Mouse (Mus musculus) CH12.LX (cell line): Measurements from ENCODE around the gene Htr1f. TPM values are rescaled to one million over a fixed set of nuclear protein-coding genes. Genes with fewer than 3 reads are reported as not detected.

Source experiments
- DNase-seq: peaks from one replicate; pipeline ENCODE4 v3.0.0-alpha.2; 2013; ENCODE audit errors: extremely low read depth
- H3K27ac ChIP-seq: 2 replicates; pipeline ENCODE4 v1.5.1; 2012; ENCODE audit warnings: low read depth, mild to moderate bottlenecking, control low read depth, moderate library complexity; ENCODE audit not compliant: insufficient read depth
- H3K27me3 ChIP-seq: replicated peaks from 2 replicates; pipeline ENCODE3; 2012; ENCODE audit warnings: inconsistent platforms
- H3K36me3 ChIP-seq, 2 experiments: replicated peaks in 1 of 2; 2 replicates each; pipeline versions ENCODE3 to v1.6.1; 2012; ENCODE audit warnings: inconsistent platforms in 1 of 2, low read length in 1 of 2, mild to moderate bottlenecking in 1 of 2, mixed read lengths in 1 of 2, moderate library complexity in 1 of 2; ENCODE audit not compliant: control insufficient read depth in 1 of 2, insufficient read depth in 1 of 2
- H3K4me1 ChIP-seq, 2 experiments: 2 replicates each; pipeline ENCODE4 v1.6.1; 2012; ENCODE audit warnings: inconsistent platforms in 1 of 2, moderate library complexity in 1 of 2; ENCODE audit not compliant: insufficient read depth in 2 of 2, control insufficient read depth in 1 of 2
- H3K4me2 ChIP-seq: 2 replicates; pipeline ENCODE4 v1.6.1; 2012; ENCODE audit warnings: low read depth, mild to moderate bottlenecking, control low read depth; ENCODE audit not compliant: poor library complexity, insufficient read depth, severe bottlenecking
- H3K4me3 ChIP-seq, 3 experiments: fragments of 150-350 bp in 1 of 3; sonication (generic) in 1 of 3; replicated peaks in 1 of 3; 2 replicates each; pipeline versions ENCODE3 to v1.5.1; 2011 to 2012; ENCODE audit warnings: low read depth in 2 of 3, low read length in 2 of 3, mild to moderate bottlenecking in 2 of 3, moderate library complexity in 2 of 3, control low read depth in 1 of 3, improper control_type of control experiment in 1 of 3, inconsistent platforms in 1 of 3, mixed read lengths in 1 of 3; ENCODE audit not compliant: poor library complexity in 1 of 3
- H3K79me2 ChIP-seq: replicated peaks from 2 replicates; pipeline ENCODE4 v1.6.1; 2012; ENCODE audit warnings: mild to moderate bottlenecking, moderate library complexity; ENCODE audit not compliant: control insufficient read depth, poor library complexity, insufficient read depth, severe bottlenecking; ENCODE audit errors: extremely low read depth
- H3K9ac ChIP-seq: 2 replicates; pipeline ENCODE4 v1.6.1; 2012; ENCODE audit warnings: low read depth, mild to moderate bottlenecking, control low read depth, moderate library complexity; ENCODE audit not compliant: insufficient read depth
- H3K9me3 ChIP-seq: replicated peaks from 2 replicates; pipeline ENCODE3; 2012; ENCODE audit warnings: low read length, inconsistent platforms, mixed read lengths
- CHD1 ChIP-seq: IDR thresholded peaks from 2 replicates; pipeline ENCODE4 v1.6.1; 2012; ENCODE audit warnings: low read depth, low read length, improper control_type of control experiment, inconsistent platforms
- CHD2 ChIP-seq: IDR thresholded peaks from 2 replicates; pipeline ENCODE4 v1.6.1; 2011; ENCODE audit warnings: low read length, improper control_type of control experiment
- CTCF ChIP-seq, 2 experiments: IDR thresholded peaks in 1 of 2; conservative IDR thresholded peaks in 1 of 2; 2 replicates each; pipeline ENCODE4 v1.5.1; 2011 to 2012; ENCODE audit warnings: low read depth in 2 of 2, low read length in 2 of 2, improper control_type of control experiment in 1 of 2, inconsistent platforms in 1 of 2, mild to moderate bottlenecking in 1 of 2, moderate library complexity in 1 of 2
- ELF1 ChIP-seq: IDR thresholded peaks from 2 replicates; pipeline ENCODE4 v1.6.1; 2014; ENCODE audit warnings: low read depth, mild to moderate bottlenecking, inconsistent platforms, low read length, improper control_type of control experiment
- ETS1 ChIP-seq: conservative IDR thresholded peaks from 2 replicates; pipeline ENCODE4 v1.6.1; 2012; ENCODE audit warnings: low read depth, mild to moderate bottlenecking, inconsistent platforms, low read length, improper control_type of control experiment, moderate library complexity
- GABPA ChIP-seq: IDR thresholded peaks from 2 replicates; pipeline ENCODE4 v1.6.1; 2012; ENCODE audit warnings: low read depth, low read length, improper control_type of control experiment, inconsistent platforms; ENCODE audit not compliant: insufficient replicate concordance
- JUND ChIP-seq: conservative IDR thresholded peaks from 2 replicates; pipeline ENCODE4 v1.6.1; 2011; ENCODE audit warnings: low read depth, low read length, improper control_type of control experiment
- KAT2A ChIP-seq: IDR thresholded peaks from 2 replicates; pipeline ENCODE4 v1.6.1; 2012; ENCODE audit warnings: low read length, improper control_type of control experiment, inconsistent platforms; ENCODE audit not compliant: insufficient replicate concordance
- MAX ChIP-seq: IDR thresholded peaks from 2 replicates; pipeline ENCODE4 v1.6.1; 2011; ENCODE audit warnings: low read length, improper control_type of control experiment
- MXI1 ChIP-seq: IDR thresholded peaks from 2 replicates; pipeline ENCODE4 v1.6.1; 2011; ENCODE audit warnings: mild to moderate bottlenecking, low read depth, low read length, improper control_type of control experiment
- MYC ChIP-seq: IDR thresholded peaks from 2 replicates; pipeline ENCODE4 v1.6.1; 2011; ENCODE audit warnings: low read depth, mild to moderate bottlenecking, improper control_type of control experiment, low read length
- NELFE ChIP-seq: IDR thresholded peaks from 2 replicates; pipeline ENCODE4 v1.6.1; 2011; ENCODE audit warnings: low read depth, low read length, improper control_type of control experiment
- RAD21 ChIP-seq: IDR thresholded peaks from 2 replicates; pipeline ENCODE4 v1.6.1; 2011; ENCODE audit warnings: low read depth, mild to moderate bottlenecking, low read length, improper control_type of control experiment, moderate library complexity
- RCOR1 ChIP-seq: conservative IDR thresholded peaks from 2 replicates; pipeline ENCODE4 v1.6.1; 2012; ENCODE audit warnings: low read depth, mild to moderate bottlenecking, inconsistent platforms, low read length, improper control_type of control experiment
- TCF12 ChIP-seq: IDR thresholded peaks from 2 replicates; pipeline ENCODE4 v1.6.1; 2014; ENCODE audit warnings: low read depth, mild to moderate bottlenecking, inconsistent platforms, low read length, improper control_type of control experiment
- UBTF ChIP-seq: IDR thresholded peaks from 2 replicates; pipeline ENCODE4 v1.6.1; 2012; ENCODE audit warnings: low read depth, mild to moderate bottlenecking, inconsistent platforms, low read length, improper control_type of control experiment, moderate library complexity
- USF1 ChIP-seq: IDR thresholded peaks from 2 replicates; pipeline ENCODE4 v1.6.1; 2014; ENCODE audit warnings: low read depth, mild to moderate bottlenecking, inconsistent platforms, low read length, improper control_type of control experiment
- ZKSCAN1 ChIP-seq: IDR thresholded peaks from 2 replicates; pipeline ENCODE4 v1.6.1; 2012; ENCODE audit warnings: low read depth, inconsistent platforms, low read length, improper control_type of control experiment, borderline replicate concordance
- dilution Hi-C: fragments of 300-500 bp; cut with MboI; formaldehyde crosslinking; loops from 2 replicates; pipeline ENCODE4 v1.14.3; 2020; ENCODE audit warnings: low sequenced_read_pairs; ENCODE audit not compliant: extremely low pct_unique_long_range_greater_than_20kb, extremely low pct_ligation_motif_present
- in situ Hi-C: fragments of 300-500 bp; cut with MboI; formaldehyde crosslinking; loops from 3 replicates; pipeline ENCODE4 v1.14.3; 2019; ENCODE audit warnings: low sequenced_read_pairs, low pct_ligation_motif_present, low pct_unique_long_range_greater_than_20kb, mixed read lengths
- polyA plus RNA-seq: library from polyadenylated mRNA; unstranded; fragments of >175 nt; gene quantifications from 2 replicates; pipeline ENCODE4 v1.2.1, GENCODE M21; 2012; ENCODE audit warnings: low read depth; ENCODE audit not compliant: insufficient read length
- total RNA-seq, 2 experiments: library from RNA; depleted of rRNA; stranded (reverse); fragments of 300-350 nt in 1 of 2; fragments of >200 nt in 1 of 2; gene quantifications; 2 replicates each; pipeline ENCODE4 v1.2.3; 2012 to 2014

Htr1f gene
- total and polyA plus RNA-seq, 3 experiments, result not detected

GRCm38 (mm10) chr16:64941646-64942195, 163.9 kb downstream of the Htr1f start:
- Histone ChIP-seq H3K79me2 (no peaks in the 10 kb centered on the region), H3K4me1 (peaks cover 0 to 23% of the 10 kb centered on the region in 2 experiments; a peak in 2 of 4 replicates), H3K9me3 (no peaks in the 10 kb centered on the region), H3K9ac (no peak overlapping the region), H3K4me2 (no peak overlapping the region), H3K27me3 (no peaks in the 10 kb centered on the region), H3K4me3 (no peak overlapping the region), H3K36me3 (no peaks in the 10 kb centered on the region), H3K27ac (no peak overlapping the region)
- TF ChIP-seq TCF12 (no peak), MXI1 (no peak), ELF1 (no peak), MYC (no peak), CHD2 (no peak), NELFE (no peak), ZKSCAN1 (no peak)
- dilution Hi-C loops, result no loop called here
- peak; percentile 12 for DNase-seq
- in situ Hi-C loops, result no loop called here

- Histone ChIP-seq H3K27me3 (no peaks in the 10 kb centered on the region), H3K79me2 (no peaks in the 10 kb centered on the region), H3K27ac (no peak overlapping the region), H3K9ac (no peak overlapping the region), H3K9me3 (no peaks in the 10 kb centered on the region), H3K4me2 (no peak overlapping the region), H3K4me1 (peaks cover 0 to 12% of the 10 kb centered on the region in 2 experiments; a peak in 1 of 4 replicates), H3K4me3 (no peak overlapping the region), H3K36me3 (no peaks in the 10 kb centered on the region)
- TF ChIP-seq ETS1 (no peak), ZKSCAN1 (no peak), CTCF (conservative IDR thresholded peaks at IDR 0.05 in 1 of 2, IDR thresholded peaks at IDR 0.05 in 1 of 2; ENCODE audit: low read depth in 2 of 2, low read length in 2 of 2) (peak in 1 of 2 experiments; percentile 11; a peak in 1 of 4 replicates), MAX (no peak), UBTF (no peak), RCOR1 (no peak)
- in situ Hi-C loops, result no loop called here
- peak; percentile 9 for DNase-seq
- dilution Hi-C loops, result no loop called here
Measured at GRCm38 (mm10) chr16:64934793-64935192, 170.9 kb downstream of the Htr1f start.

GRCm38 (mm10) chr16:64934011-64934410, 171.6 kb downstream of the Htr1f start:
- dilution Hi-C loops, result no loop called here
- in situ Hi-C loops, result no loop called here
- Histone ChIP-seq H3K4me3 (no peak overlapping the region), H3K4me2 (no peak overlapping the region), H3K79me2 (no peaks in the 10 kb centered on the region), H3K27me3 (no peaks in the 10 kb centered on the region), H3K9me3 (no peaks in the 10 kb centered on the region), H3K4me1 (peaks cover 0 to 12% of the 10 kb centered on the region in 2 experiments; a peak in 1 of 4 replicates), H3K36me3 (no peaks in the 10 kb centered on the region), H3K27ac (no peak overlapping the region), H3K9ac (no peak overlapping the region)
- DNase-seq, result no peak
- TF ChIP-seq CHD1 (no peak), JUND (no peak), GABPA (no peak), KAT2A (no peak), RAD21 (no peak), RCOR1 (no peak), CTCF (conservative IDR thresholded peaks at IDR 0.05 in 1 of 2, IDR thresholded peaks at IDR 0.05 in 1 of 2; ENCODE audit: low read depth in 2 of 2, low read length in 2 of 2) (no peak), USF1 (no peak)
